ENCODE assay signal across 8 mouse cellular contexts in genomic region chr11:96133239-96133865, GRCm38 (mm10). TPM values are rescaled to one million over a fixed set of nuclear protein-coding genes. Genes with fewer than 3 reads are reported as not detected.
DNase-seq lines count a peak whose midpoint lies in the region; ATAC-seq and TF ChIP-seq lines count a peak whose summit lies in the region.

Ttll6 (plus strand) TSS chr11:96133786.

- H3K4me1 ChIP-seq in heart, embryonic 10.5 days: 0 out of 2 replicates have a peak, but pooled peaks cover 2% of the 10 kb centered on the region
- H3K4me1 ChIP-seq in cerebellum, adult 2 months (ENCODE audit: control insufficient read depth, insufficient read depth, low read length): no peaks in the 10 kb centered on the region
- peaks cover 14% of the 10 kb centered on the region for H3K4me1 ChIP-seq in limb, embryonic 13.5 days
- peaks cover 3% of the 10 kb centered on the region; the same call in 1 of the 2 replicates for H3K4me1 ChIP-seq in midbrain, embryonic 15.5 days

- TF ChIP-seq CTCF in cerebellum, adult 2 months (IDR thresholded peaks at IDR 0.05; ENCODE audit: borderline replicate concordance, insufficient read depth, low read depth, low read length): peak; percentile 62

- WGBS in heart, embryonic 10.5 days: 24% methylated on average over 16 of the region's 16 CpGs
- WGBS in cerebellum, adult 2 months: 14% methylated on average over 16 of the region's 16 CpGs
- WGBS in limb, embryonic 13.5 days: 16% methylated on average over 16 of the region's 16 CpGs
- 18% methylated on average over 16 of the region's 16 CpGs for WGBS in midbrain, embryonic 15.5 days

- no peaks in the 10 kb centered on the region for H3K36me3 ChIP-seq in heart, embryonic 10.5 days
- no peaks in the 10 kb centered on the region for H3K36me3 ChIP-seq in limb, embryonic 13.5 days
- H3K36me3 ChIP-seq in midbrain, embryonic 15.5 days (replicated peaks): no peaks in the 10 kb centered on the region

- 0 out of 2 replicates have a peak within 1 kb of the TSS, but pooled peaks have one; percentile 13 for H3K9ac ChIP-seq in limb, embryonic 13.5 days
- no peak within 1 kb of the TSS for H3K9ac ChIP-seq in midbrain, embryonic 15.5 days

- H3K27ac ChIP-seq in heart, embryonic 10.5 days: no peak within 1 kb of the TSS
- no peak within 1 kb of the TSS for H3K27ac ChIP-seq in cerebellum, adult 2 months (ENCODE audit: insufficient read depth, low read length)
- no peak within 1 kb of the TSS for H3K27ac ChIP-seq in limb, embryonic 13.5 days
- no peak within 1 kb of the TSS for H3K27ac ChIP-seq in midbrain, embryonic 15.5 days

- peak within 1 kb of the TSS; percentile 54 for H3K4me2 ChIP-seq in limb, embryonic 13.5 days (replicated peaks)
- peak within 1 kb of the TSS; percentile 15 for H3K4me2 ChIP-seq in midbrain, embryonic 15.5 days

- no peak for DNase-seq in heart, embryonic 10.5 days (ENCODE audit: low spot score)
- no peak for DNase-seq in heart, adult 11 months
- peak; percentile 17 to 38 for DNase-seq in cerebellum, adult 2 months
- DNase-seq in frontal cortex, postnatal 36 days (ENCODE audit: low spot score in 2 of 2): peak; percentile 35 to 43
- DNase-seq in kidney, adult 11 months: peak; percentile 51
- DNase-seq in telencephalon, adult 2 months (ENCODE audit: low read depth, low spot score): peak; percentile 11

- peak within 1 kb of the TSS; percentile 36 for H3K4me3 ChIP-seq in heart, embryonic 10.5 days
- H3K4me3 ChIP-seq in cerebellum, adult 2 months (replicated peaks; ENCODE audit: insufficient read depth, low read depth, low read length): no peak within 1 kb of the TSS
- H3K4me3 ChIP-seq in limb, embryonic 13.5 days: peak within 1 kb of the TSS; percentile 24
- H3K4me3 ChIP-seq in midbrain, embryonic 15.5 days: no peak within 1 kb of the TSS

- no peaks in the 10 kb centered on the region for H3K9me3 ChIP-seq in heart, embryonic 10.5 days
- H3K9me3 ChIP-seq in limb, embryonic 13.5 days: no peaks in the 10 kb centered on the region
- H3K9me3 ChIP-seq in midbrain, embryonic 15.5 days: no peaks in the 10 kb centered on the region

- no peak for ATAC-seq in limb, embryonic 13.5 days (ENCODE audit: low FRiP score, low read depth)
- no peak for ATAC-seq in midbrain, embryonic 15.5 days (replicated peaks)

- no peak for TF ChIP-seq POLR2A in cerebellum, adult 2 months (IDR thresholded peaks at IDR 0.05; ENCODE audit: borderline replicate concordance, insufficient read depth, low read length)

- H3K27me3 ChIP-seq in heart, embryonic 10.5 days (ENCODE audit: insufficient read depth, poor library complexity, severe bottlenecking): peaks cover 70% of the 10 kb centered on the region
- no peaks in the 10 kb centered on the region; the same call in 1 of the 2 replicates for H3K27me3 ChIP-seq in cerebellum, adult 2 months (ENCODE audit: control insufficient read depth, insufficient read depth, low read length)
- H3K27me3 ChIP-seq in limb, embryonic 13.5 days: peaks cover 29% of the 10 kb centered on the region
- no peaks in the 10 kb centered on the region; the same call in 1 of the 2 replicates for H3K27me3 ChIP-seq in midbrain, embryonic 15.5 days (replicated peaks)

RNA-seq across cellular contexts. Expression of gene Ttll6, which starts in this region (rescaled TPM):
- not detected in 2 replicates for polyA plus RNA-seq in heart, embryonic 10.5 days (2016; fragmentation: Nextera tagmentation; extraction: Ambion mirVana)
- 0.39 and 0.52 TPM in 2 replicates for polyA plus RNA-seq in cerebellum, adult 2 months (2012; rRNA removed)
- not detected in 2 replicates for polyA plus RNA-seq in limb, embryonic 13.5 days (2015; fragmentation: Nextera tagmentation; extraction: Ambion mirVana)
- 0.14 and 0.26 TPM in 2 replicates for polyA plus RNA-seq in midbrain, embryonic 15.5 days (2015; fragmentation: Nextera tagmentation; extraction: Ambion mirVana)

Comparison
In these comparisons a context has a peak if more than half of its experiments do, and no peak if none do; other contexts are left out.
1. Peak in DNase-seq in cerebellum, adult 2 months; RNA of the gene not detected or under 1 TPM.
2. DNase-seq: peak in frontal cortex, postnatal 36 days (2 of 2), kidney, adult 11 months (single experiment) and telencephalon, adult 2 months (single experiment); none in heart, embryonic 10.5 days (single experiment) and heart, adult 11 months (single experiment).
3. H3K4me3 ChIP-seq: peak in heart, embryonic 10.5 days (single experiment) and limb, embryonic 13.5 days (single experiment); none in cerebellum, adult 2 months (single experiment) and midbrain, embryonic 15.5 days (single experiment).